Mouse (Mus musculus): ENCODE data around the gene Mgmt. TPM values are rescaled to one million over a fixed set of nuclear protein-coding genes. Genes with fewer than 3 reads are reported as not detected.

The Mgmt gene
- polyA plus RNA-seq, 1 experiment, result 12.6 TPM

DNA sequence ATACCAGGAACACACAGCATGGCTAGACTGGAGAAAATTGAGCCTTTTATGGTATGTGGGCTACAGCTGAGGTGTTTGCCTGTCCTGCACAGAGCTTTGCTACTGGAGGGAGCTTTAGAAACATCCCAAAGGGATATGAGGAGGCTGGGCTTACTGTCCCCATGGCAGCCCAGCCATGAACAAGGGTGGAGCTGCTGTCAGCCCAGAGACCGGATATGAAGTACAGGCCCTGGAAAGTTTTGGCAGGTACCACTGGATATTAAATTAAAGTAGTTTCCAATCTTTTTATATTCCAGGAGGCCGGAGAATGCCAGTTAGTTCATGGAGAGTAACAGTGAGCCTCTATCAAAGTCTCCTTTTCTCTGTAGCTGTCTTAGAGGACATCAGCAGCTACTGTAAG lies 116.0 kb downstream of the Mgmt start:
- Histone ChIP-seq H3K4me3 (replicated peaks; ENCODE audit: control insufficient read depth, low read depth, low read length) (no peak overlapping the region), H3K27ac (ENCODE audit: control insufficient read depth, insufficient read depth, low read depth, low read length, poor library complexity) (no peak overlapping the region), H3K4me1 (ENCODE audit: control insufficient read depth, insufficient read depth, low read length) (no peaks in the 10 kb centered on the region)
- WGBS, result 74% methylated on average over 2 of the region's 2 CpGs
- TF ChIP-seq POLR2A (IDR thresholded peaks at IDR 0.05; ENCODE audit: borderline replicate concordance, control insufficient read depth, low read depth, low read length), result no peak
- no peak for TF ChIP-seq CTCF (IDR thresholded peaks at IDR 0.05; ENCODE audit: control insufficient read depth, insufficient read depth, low read length)

DNA sequence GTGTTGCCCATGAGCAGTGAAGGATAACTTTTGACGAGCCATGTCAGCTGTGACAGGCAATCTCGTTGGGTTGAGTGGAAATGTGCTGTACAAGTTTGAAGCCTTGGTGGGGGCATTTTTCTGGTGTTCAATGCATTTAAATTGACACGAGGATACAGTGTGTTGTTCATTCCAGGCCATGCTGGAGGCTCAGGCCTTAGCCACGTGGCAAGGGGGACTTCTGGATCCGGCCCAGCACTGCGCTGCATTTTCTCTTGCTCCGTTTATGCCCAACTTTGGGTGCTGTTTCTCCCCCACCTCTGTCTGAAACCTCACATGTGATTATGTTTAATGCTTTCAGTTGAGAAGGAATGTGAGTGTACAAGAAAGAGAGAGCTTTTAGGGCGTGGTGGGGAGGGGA lies 118.3 kb downstream of the Mgmt start:
- Histone ChIP-seq H3K4me1 (ENCODE audit: control insufficient read depth, insufficient read depth, low read length) (no peaks in the 10 kb centered on the region), H3K27ac (ENCODE audit: control insufficient read depth, insufficient read depth, low read depth, low read length, poor library complexity) (no peak overlapping the region), H3K4me3 (replicated peaks; ENCODE audit: control insufficient read depth, low read depth, low read length) (no peak overlapping the region)
- WGBS, result 82% methylated on average over 8 of the region's 8 CpGs
- TF ChIP-seq POLR2A (IDR thresholded peaks at IDR 0.05; ENCODE audit: borderline replicate concordance, control insufficient read depth, low read depth, low read length) (no peak), CTCF (IDR thresholded peaks at IDR 0.05; ENCODE audit: control insufficient read depth, insufficient read depth, low read length) (no peak)

DNA sequence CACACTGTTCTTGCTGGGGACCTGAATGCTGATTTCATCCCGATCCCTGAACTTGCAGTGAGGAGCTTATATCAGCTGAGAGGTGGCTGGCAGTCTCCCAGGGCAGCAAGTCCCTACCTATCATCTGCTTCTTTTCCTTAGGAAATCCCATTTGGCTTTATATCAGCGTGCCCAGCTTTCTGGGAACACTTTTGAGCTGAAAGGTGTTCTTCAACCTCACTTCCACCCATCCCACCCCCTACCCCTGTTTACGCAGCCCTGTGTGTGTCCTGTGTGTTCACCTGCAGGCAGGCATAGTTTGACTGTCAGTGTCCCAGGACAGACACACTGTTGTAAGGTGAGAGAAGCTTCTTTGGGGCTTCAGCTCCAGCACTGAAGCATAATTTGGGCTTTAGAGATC lies 119.0 kb downstream of the Mgmt start:
- TF ChIP-seq CTCF (IDR thresholded peaks at IDR 0.05; ENCODE audit: control insufficient read depth, insufficient read depth, low read length), result no peak
- no peak for TF ChIP-seq POLR2A (IDR thresholded peaks at IDR 0.05; ENCODE audit: borderline replicate concordance, control insufficient read depth, low read depth, low read length)
- H3K4me3 ChIP-seq (replicated peaks; ENCODE audit: control insufficient read depth, low read depth, low read length), result no peak overlapping the region
- no peaks in the 10 kb centered on the region for H3K4me1 ChIP-seq (ENCODE audit: control insufficient read depth, insufficient read depth, low read length)
- WGBS, result 79% methylated on average over 3 of the region's 3 CpGs
- H3K27ac ChIP-seq (ENCODE audit: control insufficient read depth, insufficient read depth, low read depth, low read length, poor library complexity), result no peak overlapping the region

DNA sequence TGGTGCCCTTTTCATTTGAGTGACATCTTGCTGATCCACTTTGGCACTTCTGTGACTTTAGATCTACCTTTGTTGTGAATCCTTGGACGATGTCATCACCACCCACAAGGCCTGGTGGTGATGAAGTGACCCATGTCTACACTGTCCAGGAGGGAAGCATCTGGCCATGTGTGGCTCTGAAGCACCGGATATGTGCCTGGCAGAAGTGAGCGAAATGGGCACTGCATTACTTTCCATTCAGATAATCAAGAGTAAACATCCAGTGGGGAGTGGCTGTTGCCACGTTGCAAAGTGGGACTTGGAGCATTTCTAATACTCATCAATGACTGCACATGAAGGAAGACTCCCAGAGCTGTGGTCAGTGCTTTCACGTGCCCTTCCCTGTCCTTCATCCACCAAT lies 124.2 kb downstream of the Mgmt start:
- no peak overlapping the region for H3K27ac ChIP-seq (ENCODE audit: control insufficient read depth, insufficient read depth, low read depth, low read length, poor library complexity)
- 80% methylated on average over 5 of the region's 5 CpGs for WGBS
- TF ChIP-seq POLR2A (IDR thresholded peaks at IDR 0.05; ENCODE audit: borderline replicate concordance, control insufficient read depth, low read depth, low read length) (no peak), CTCF (IDR thresholded peaks at IDR 0.05; ENCODE audit: control insufficient read depth, insufficient read depth, low read length) (no peak)
- no peaks in the 10 kb centered on the region for H3K4me1 ChIP-seq (ENCODE audit: control insufficient read depth, insufficient read depth, low read length)
- no peak overlapping the region for H3K4me3 ChIP-seq (replicated peaks; ENCODE audit: control insufficient read depth, low read depth, low read length)

DNA sequence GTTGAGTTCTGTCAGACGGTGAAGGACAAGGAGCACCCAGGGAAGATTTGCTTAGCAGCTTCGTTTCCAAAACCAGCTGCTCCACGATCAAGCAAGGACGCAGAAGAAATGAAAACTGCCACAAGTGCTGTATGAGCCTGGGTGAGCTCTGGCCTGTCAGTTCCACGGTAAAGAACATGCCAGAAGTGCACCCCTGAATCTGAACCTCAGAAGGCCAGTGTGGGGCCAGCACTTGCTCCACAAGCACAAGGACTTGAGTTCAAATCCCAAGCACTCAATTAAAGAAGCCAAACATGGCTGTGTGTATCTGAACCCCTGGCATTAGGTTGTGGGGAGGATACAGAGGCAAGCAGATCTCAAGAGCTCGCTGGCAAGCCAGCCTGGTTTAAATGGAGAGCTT lies 125.8 kb downstream of the Mgmt start:
- 79% methylated on average over 6 of the region's 6 CpGs for WGBS
- no peak for TF ChIP-seq POLR2A (IDR thresholded peaks at IDR 0.05; ENCODE audit: borderline replicate concordance, control insufficient read depth, low read depth, low read length)
- no peak for TF ChIP-seq CTCF (IDR thresholded peaks at IDR 0.05; ENCODE audit: control insufficient read depth, insufficient read depth, low read length)

DNA sequence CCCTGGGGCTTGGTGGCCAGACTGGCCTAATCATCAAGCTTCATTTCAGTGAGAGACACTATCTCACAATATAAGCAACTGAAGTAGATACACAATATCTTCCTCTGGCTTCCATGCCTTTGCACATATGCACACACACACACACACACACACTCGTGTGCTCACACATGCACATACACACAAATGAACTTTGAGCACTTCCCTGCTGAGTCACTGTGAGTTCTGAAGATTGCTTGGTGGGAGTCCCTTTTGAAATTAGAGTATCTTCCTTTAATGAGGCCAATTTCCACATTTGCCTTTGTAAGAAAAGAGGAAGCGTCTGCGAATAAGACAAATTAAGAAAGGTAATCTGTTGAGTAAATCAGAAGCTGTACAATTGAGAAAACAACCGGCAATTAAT lies 136.4 kb downstream of the Mgmt start:
- no peaks in the 10 kb centered on the region for H3K4me1 ChIP-seq (ENCODE audit: control insufficient read depth, insufficient read depth, low read length)
- 46% methylated on average over 4 of the region's 4 CpGs for WGBS
- H3K27ac ChIP-seq (ENCODE audit: control insufficient read depth, insufficient read depth, low read depth, low read length, poor library complexity), result no peak overlapping the region
- TF ChIP-seq POLR2A (IDR thresholded peaks at IDR 0.05; ENCODE audit: borderline replicate concordance, control insufficient read depth, low read depth, low read length) (no peak), CTCF (IDR thresholded peaks at IDR 0.05; ENCODE audit: control insufficient read depth, insufficient read depth, low read length) (no peak)
- no peak overlapping the region for H3K4me3 ChIP-seq (replicated peaks; ENCODE audit: control insufficient read depth, low read depth, low read length)

More for the DNA sequence above, 125.8 kb downstream of the Mgmt start:
- H3K27ac ChIP-seq (ENCODE audit: control insufficient read depth, insufficient read depth, low read depth, low read length, poor library complexity), result no peak overlapping the region
- H3K4me3 ChIP-seq (replicated peaks; ENCODE audit: control insufficient read depth, low read depth, low read length), result no peak overlapping the region
- H3K4me1 ChIP-seq (ENCODE audit: control insufficient read depth, insufficient read depth, low read length), result no peaks in the 10 kb centered on the region

DNA sequence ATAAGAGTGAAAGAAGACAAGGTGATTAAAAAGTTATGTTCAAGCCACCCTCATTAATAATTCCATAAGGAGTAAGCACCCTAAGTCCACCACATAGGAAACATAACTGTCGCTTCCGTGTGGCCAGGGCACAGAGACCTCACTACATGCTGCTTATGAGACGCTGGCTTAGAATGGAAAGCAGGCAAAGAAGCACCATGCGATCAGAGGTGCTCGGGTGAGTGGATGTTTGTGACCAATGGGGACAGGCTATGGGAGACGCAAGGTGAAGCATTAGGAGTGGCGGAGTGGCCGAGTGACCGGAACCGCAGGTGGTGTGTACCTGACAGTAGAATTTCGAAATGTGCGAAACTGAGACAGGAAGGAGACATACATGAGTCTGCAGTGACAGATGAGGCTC lies 138.8 kb downstream of the Mgmt start:
- TF ChIP-seq CTCF (IDR thresholded peaks at IDR 0.05; ENCODE audit: control insufficient read depth, insufficient read depth, low read length), result no peak
- no peak for TF ChIP-seq POLR2A (IDR thresholded peaks at IDR 0.05; ENCODE audit: borderline replicate concordance, control insufficient read depth, low read depth, low read length)
- H3K4me3 ChIP-seq (replicated peaks; ENCODE audit: control insufficient read depth, low read depth, low read length), result no peak overlapping the region
- 90% methylated on average over 12 of the region's 12 CpGs for WGBS
- no peak overlapping the region for H3K27ac ChIP-seq (ENCODE audit: control insufficient read depth, insufficient read depth, low read depth, low read length, poor library complexity)
- no peaks in the 10 kb centered on the region for H3K4me1 ChIP-seq (ENCODE audit: control insufficient read depth, insufficient read depth, low read length)

DNA sequence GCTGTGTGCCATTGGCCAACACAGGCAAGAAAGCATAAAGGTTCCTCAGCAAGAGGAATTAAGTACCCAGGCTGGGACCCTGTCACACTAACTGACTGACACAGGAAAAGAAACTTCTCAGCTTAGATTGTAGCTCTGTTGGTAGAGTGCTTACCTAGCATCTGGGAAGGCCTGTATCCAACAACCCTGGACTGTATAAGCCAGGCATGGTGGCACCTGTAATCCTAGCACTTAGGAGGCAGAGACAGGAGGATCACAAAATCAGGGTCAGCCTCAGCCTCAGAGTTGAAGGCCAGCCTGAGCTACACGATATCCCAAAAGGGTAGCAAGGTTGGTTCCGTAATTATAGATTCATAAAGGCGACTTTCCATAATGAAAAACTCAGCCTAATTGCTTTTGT lies 140.6 kb downstream of the Mgmt start:
- no peak overlapping the region for H3K27ac ChIP-seq (ENCODE audit: control insufficient read depth, insufficient read depth, low read depth, low read length, poor library complexity)
- H3K4me3 ChIP-seq (replicated peaks; ENCODE audit: control insufficient read depth, low read depth, low read length), result no peak overlapping the region
- TF ChIP-seq POLR2A (IDR thresholded peaks at IDR 0.05; ENCODE audit: borderline replicate concordance, control insufficient read depth, low read depth, low read length) (no peak), CTCF (IDR thresholded peaks at IDR 0.05; ENCODE audit: control insufficient read depth, insufficient read depth, low read length) (no peak)
- 79% methylated on average over 3 of the region's 3 CpGs for WGBS
- no peaks in the 10 kb centered on the region for H3K4me1 ChIP-seq (ENCODE audit: control insufficient read depth, insufficient read depth, low read length)

DNA sequence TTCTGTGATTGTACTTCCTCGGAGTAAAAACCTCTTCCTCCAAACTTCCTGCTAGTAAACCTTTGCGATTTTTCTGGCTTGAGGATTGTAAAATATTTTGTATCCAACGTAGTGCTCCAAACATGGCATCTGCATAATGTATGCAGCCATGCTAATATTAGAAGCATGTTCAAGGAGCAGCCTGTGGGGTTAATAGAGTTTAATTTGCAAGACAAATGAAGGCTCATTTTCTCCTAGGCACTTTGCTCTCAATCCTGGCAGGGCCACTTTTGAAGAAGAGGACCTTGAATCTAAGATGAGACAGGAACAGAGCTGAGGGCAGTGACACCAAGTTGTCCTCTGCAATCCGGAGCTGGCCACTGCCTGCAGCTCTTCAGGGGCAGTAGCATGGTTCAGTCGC lies 141.5 kb downstream of the Mgmt start:
- Histone ChIP-seq H3K4me1 (ENCODE audit: control insufficient read depth, insufficient read depth, low read length) (no peaks in the 10 kb centered on the region), H3K27ac (ENCODE audit: control insufficient read depth, insufficient read depth, low read depth, low read length, poor library complexity) (no peak overlapping the region), H3K4me3 (replicated peaks; ENCODE audit: control insufficient read depth, low read depth, low read length) (no peak overlapping the region)
- TF ChIP-seq CTCF (IDR thresholded peaks at IDR 0.05; ENCODE audit: control insufficient read depth, insufficient read depth, low read length), result no peak
- TF ChIP-seq POLR2A (IDR thresholded peaks at IDR 0.05; ENCODE audit: borderline replicate concordance, control insufficient read depth, low read depth, low read length), result no peak
- 58% methylated on average over 5 of the region's 5 CpGs for WGBS
